Mouse (Mus musculus) C2C12 (cell line): ENCODE data around the gene Jak1. TPM values are rescaled to one million over a fixed set of nuclear protein-coding genes. Genes with fewer than 3 reads are reported as not detected.

Experiments
- H3K27me3 ChIP-seq: one replicate; pipeline ENCODE4 v1.6.1; 2011; ENCODE audit not compliant: control insufficient read depth, insufficient read depth, insufficient read length
- H3K36me3 ChIP-seq: one replicate; pipeline ENCODE4 v1.6.1; 2011; ENCODE audit not compliant: control insufficient read depth, insufficient read depth
- H3K4me3 ChIP-seq: one replicate; pipeline ENCODE4 v1.5.1; 2011; ENCODE audit warnings: mild to moderate bottlenecking, control low read depth; ENCODE audit not compliant: poor library complexity, insufficient read depth, severe bottlenecking
- H3K79me2 ChIP-seq: one replicate; pipeline ENCODE4 v1.6.1; 2011; ENCODE audit not compliant: control insufficient read depth, insufficient read depth
- H3K79me3 ChIP-seq: one replicate; pipeline ENCODE4 v1.6.1; 2011; ENCODE audit warnings: low read depth, control low read depth
- H3ac ChIP-seq: one replicate; pipeline ENCODE3; 2011; ENCODE audit warnings: low read depth; ENCODE audit not compliant: control insufficient read depth, insufficient read length
- CEBPB ChIP-seq: IDR thresholded peaks from one replicate; pipeline ENCODE4 v1.6.1; 2011; ENCODE audit warnings: low read depth, mild to moderate bottlenecking, control low read depth, moderate library complexity
- CTCF ChIP-seq: IDR thresholded peaks from one replicate; pipeline ENCODE4 v1.5.1; 2011; ENCODE audit not compliant: control insufficient read depth, insufficient read depth, insufficient read length
- FOSL1 ChIP-seq: IDR thresholded peaks from one replicate; pipeline ENCODE4 v1.8.0; 2011; ENCODE audit warnings: mild to moderate bottlenecking, low read length; ENCODE audit not compliant: poor library complexity, insufficient read depth, severe bottlenecking
- MAX ChIP-seq: IDR thresholded peaks from one replicate; pipeline ENCODE4 v1.6.1; 2011; ENCODE audit warnings: mild to moderate bottlenecking, control low read depth
- MYOD1 ChIP-seq: IDR thresholded peaks from one replicate; pipeline ENCODE4 v1.6.1; 2011; ENCODE audit warnings: low read depth; ENCODE audit not compliant: control insufficient read depth, insufficient read length
- MYOG ChIP-seq: IDR thresholded peaks from one replicate; pipeline ENCODE4 v1.6.1; 2011; ENCODE audit not compliant: control insufficient read depth, insufficient read length; ENCODE audit errors: extremely low read depth
- USF1 ChIP-seq: IDR thresholded peaks from one replicate; pipeline ENCODE4 v1.6.1; 2011; ENCODE audit warnings: low read depth, mild to moderate bottlenecking, control low read depth, moderate library complexity
- polyA plus RNA-seq: library from polyadenylated mRNA; unstranded; fragments of >200 nt; fragmentation: generic; extraction: Trizol; gene quantifications from one replicate; pipeline ENCODE4 v1.2.1, GENCODE M21; 2012; ENCODE audit warnings: missing spikeins

Jak1 gene
- polyA plus RNA-seq, 1 experiment, result 26.1 TPM

GRCm38 (mm10) chr4:101230621-101231020 lies 34.5 kb downstream of the Jak1 start:
- H3K79me3 ChIP-seq, result peaks cover 25% of the 10 kb centered on the region
- H3K27me3 ChIP-seq, result no peaks in the 10 kb centered on the region
- peaks cover 51% of the 10 kb centered on the region for H3K79me2 ChIP-seq
- H3K36me3 ChIP-seq, result no peaks in the 10 kb centered on the region
- TF ChIP-seq MYOD1 (no peak), CEBPB (no peak), USF1 (no peak), CTCF (no peak), MAX (no peak), FOSL1 (no peak), MYOG (no peak)
- no peak overlapping the region for H3K4me3 ChIP-seq
- no peak overlapping the region for H3ac ChIP-seq

GRCm38 (mm10) chr4:101227398-101227797 lies 37.7 kb downstream of the Jak1 start:
- Histone ChIP-seq H3K4me3 (no peak overlapping the region), H3K79me2 (peaks cover 35% of the 10 kb centered on the region), H3K36me3 (no peaks in the 10 kb centered on the region), H3ac (no peak overlapping the region), H3K27me3 (no peaks in the 10 kb centered on the region), H3K79me3 (peaks cover 16% of the 10 kb centered on the region)
- TF ChIP-seq CTCF, result no peak

- no peak for TF ChIP-seq MYOD1
- no peak for TF ChIP-seq CEBPB
- TF ChIP-seq MAX, result no peak
- TF ChIP-seq MYOG, result no peak
- TF ChIP-seq CTCF, result no peak
- no peak for TF ChIP-seq USF1
- TF ChIP-seq FOSL1, result no peak
- Histone ChIP-seq H3K79me3 (peaks cover 18% of the 10 kb centered on the region), H3K79me2 (peaks cover 40% of the 10 kb centered on the region), H3K27me3 (no peaks in the 10 kb centered on the region), H3K4me3 (no peak overlapping the region), H3K36me3 (no peaks in the 10 kb centered on the region), H3ac (no peak overlapping the region)
Measured at GRCm38 (mm10) chr4:101225984-101226383, 39.1 kb downstream of the Jak1 start.

GRCm38 (mm10) chr4:101220946-101221345 lies 44.1 kb downstream of the Jak1 start:
- Histone ChIP-seq H3K79me2 (peaks cover 42% of the 10 kb centered on the region), H3K4me3 (no peak overlapping the region), H3K36me3 (no peaks in the 10 kb centered on the region), H3K27me3 (no peaks in the 10 kb centered on the region), H3K79me3 (peaks cover 17% of the 10 kb centered on the region), H3ac (no peak overlapping the region)
- TF ChIP-seq CEBPB, result no peak
- TF ChIP-seq MYOD1, result no peak
- no peak for TF ChIP-seq MYOG
- no peak for TF ChIP-seq FOSL1
- no peak for TF ChIP-seq USF1
- no peak for TF ChIP-seq CTCF
- no peak for TF ChIP-seq MAX

DNA sequence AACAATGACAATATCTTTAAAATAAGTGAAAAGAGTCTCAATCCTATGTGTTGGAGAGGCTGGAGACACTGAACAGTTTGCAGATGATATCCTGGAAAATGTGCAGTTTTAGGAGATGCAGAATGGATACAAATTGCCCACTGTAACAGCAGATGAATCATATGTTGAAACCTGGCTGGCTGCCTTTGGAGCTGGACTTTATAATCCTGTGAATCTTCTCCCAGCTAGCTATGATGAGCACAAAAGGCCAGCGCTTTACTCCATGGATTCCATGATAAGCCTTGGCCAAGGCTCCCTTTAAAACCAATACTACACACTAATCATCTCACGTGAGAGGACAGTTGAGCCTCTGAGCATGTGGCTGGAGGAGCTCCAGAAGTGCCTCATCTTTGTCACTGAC lies 45.2 kb downstream of the Jak1 start:
- Histone ChIP-seq H3K79me2 (peaks cover 36% of the 10 kb centered on the region), H3ac (no peak overlapping the region), H3K27me3 (no peaks in the 10 kb centered on the region), H3K4me3 (no peak overlapping the region), H3K79me3 (peaks cover 16% of the 10 kb centered on the region), H3K36me3 (no peaks in the 10 kb centered on the region)
- TF ChIP-seq MYOG (no peak), MYOD1 (no peak), CEBPB (no peak), FOSL1 (no peak), MAX (no peak), USF1 (no peak), CTCF (no peak)

GRCm38 (mm10) chr4:101217026-101217540 lies 48.0 kb downstream of the Jak1 start:
- Histone ChIP-seq H3K4me3 (no peak overlapping the region), H3K27me3 (no peaks in the 10 kb centered on the region), H3K36me3 (no peaks in the 10 kb centered on the region), H3K79me3 (peaks cover 21% of the 10 kb centered on the region), H3K79me2 (peaks cover 30% of the 10 kb centered on the region), H3ac (no peak overlapping the region)
- TF ChIP-seq MAX (no peak), CTCF (no peak), USF1 (no peak), MYOG (no peak), MYOD1 (no peak), CEBPB (no peak), FOSL1 (no peak)
